Mouse (Mus musculus): ENCODE measurements around the gene Dleu7. TPM values are rescaled to one million over a fixed set of nuclear protein-coding genes. Genes with fewer than 3 reads are reported as not detected.

Dleu7 gene
- polyA plus RNA-seq, 1 experiment from 2014 or later = 2.3 TPM

- Histone ChIP-seq H3K9me3 (replicated peaks; ENCODE audit: control insufficient read depth, low read length) (no peaks in the 10 kb centered on the region), H3K27ac (replicated peaks; ENCODE audit: low read depth, low read length) (no peak overlapping the region), H3K36me3 (replicated peaks; ENCODE audit: control insufficient read depth, insufficient read depth, low read depth, low read length) (no peaks in the 10 kb centered on the region), H3K27me3 (ENCODE audit: control insufficient read depth, insufficient read depth, low read length) (no peaks in the 10 kb centered on the region), H3K9ac (replicated peaks; ENCODE audit: low read length) (no peak overlapping the region), H3K4me3 (ENCODE audit: low read depth, low read length) (no peak overlapping the region), H3K4me1 (ENCODE audit: control insufficient read depth, insufficient read depth, low read length) (no peaks in the 10 kb centered on the region), H3K4me2 (ENCODE audit: low read depth, low read length) (no peak overlapping the region)
- 85% methylated on average over 10 of the region's 10 CpGs for WGBS
- DNase-seq (ENCODE audit: low spot score) = no peak
- no peak for ATAC-seq (replicated peaks; ENCODE audit: insufficient number of reproducible peaks, low FRiP score, low TSS enrichment, low read depth)
Measured at GRCm38 (mm10) chr14:62248796-62249195, 44.1 kb downstream of the Dleu7 start.

- Histone ChIP-seq H3K27me3 (ENCODE audit: control insufficient read depth, insufficient read depth, low read length) (no peaks in the 10 kb centered on the region), H3K36me3 (replicated peaks; ENCODE audit: control insufficient read depth, insufficient read depth, low read depth, low read length) (no peaks in the 10 kb centered on the region), H3K4me3 (ENCODE audit: low read depth, low read length) (no peak overlapping the region), H3K9ac (replicated peaks; ENCODE audit: low read length) (no peak overlapping the region), H3K9me3 (replicated peaks; ENCODE audit: control insufficient read depth, low read length) (no peaks in the 10 kb centered on the region), H3K27ac (replicated peaks; ENCODE audit: low read depth, low read length) (no peak overlapping the region), H3K4me1 (ENCODE audit: control insufficient read depth, insufficient read depth, low read length) (no peaks in the 10 kb centered on the region), H3K4me2 (ENCODE audit: low read depth, low read length) (no peak overlapping the region)
- WGBS = 77% methylated on average over 7 of the region's 7 CpGs
- ATAC-seq (replicated peaks; ENCODE audit: insufficient number of reproducible peaks, low FRiP score, low TSS enrichment, low read depth) (no peak), DNase-seq (ENCODE audit: low spot score) (no peak)
Measured at GRCm38 (mm10) chr14:62248345-62248744, 44.5 kb downstream of the Dleu7 start.

- Histone ChIP-seq H3K4me1 (ENCODE audit: control insufficient read depth, insufficient read depth, low read length) (no peaks in the 10 kb centered on the region), H3K27ac (replicated peaks; ENCODE audit: low read depth, low read length) (no peak overlapping the region), H3K27me3 (ENCODE audit: control insufficient read depth, insufficient read depth, low read length) (no peaks in the 10 kb centered on the region), H3K4me3 (ENCODE audit: low read depth, low read length) (no peak overlapping the region), H3K9me3 (replicated peaks; ENCODE audit: control insufficient read depth, low read length) (no peaks in the 10 kb centered on the region), H3K36me3 (replicated peaks; ENCODE audit: control insufficient read depth, insufficient read depth, low read depth, low read length) (no peaks in the 10 kb centered on the region), H3K9ac (replicated peaks; ENCODE audit: low read length) (no peak overlapping the region), H3K4me2 (ENCODE audit: low read depth, low read length) (no peak overlapping the region)
- DNase-seq (ENCODE audit: low spot score) = no peak
- ATAC-seq (replicated peaks; ENCODE audit: insufficient number of reproducible peaks, low FRiP score, low TSS enrichment, low read depth) = no peak
- 12% methylated on average over 4 of the region's 4 CpGs for WGBS
Measured at GRCm38 (mm10) chr14:62245557-62245956, 47.3 kb downstream of the Dleu7 start.

- no peak for ATAC-seq (replicated peaks; ENCODE audit: insufficient number of reproducible peaks, low FRiP score, low TSS enrichment, low read depth)
Measured at GRCm38 (mm10) chr14:62243530-62243929, 49.3 kb downstream of the Dleu7 start.

DNA sequence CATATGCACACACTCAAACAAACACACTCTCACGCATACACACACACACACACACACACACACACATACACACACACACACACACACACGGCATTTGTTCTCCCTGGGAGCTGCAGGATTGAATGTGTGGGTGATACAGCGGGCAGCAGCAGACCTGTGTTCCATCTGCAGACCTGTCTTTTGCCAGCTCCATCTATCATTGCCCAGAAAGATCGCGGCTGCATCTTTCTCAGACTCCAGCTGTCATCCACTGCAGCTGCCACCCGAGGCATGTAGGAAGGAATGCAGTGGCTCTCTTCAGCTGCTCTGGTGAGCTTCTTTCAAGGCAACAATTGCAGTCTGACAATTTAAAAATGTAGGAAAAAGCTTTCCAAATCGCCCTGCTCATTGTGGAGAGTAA, 56.9 kb downstream of the Dleu7 start:
- H3K9ac ChIP-seq (replicated peaks; ENCODE audit: low read length) = no peak overlapping the region
- ATAC-seq (replicated peaks; ENCODE audit: insufficient number of reproducible peaks, low FRiP score, low TSS enrichment, low read depth) (no peak), DNase-seq (ENCODE audit: low spot score) (no peak)
- no peaks in the 10 kb centered on the region for H3K27me3 ChIP-seq (ENCODE audit: control insufficient read depth, insufficient read depth, low read length)
- H3K4me1 ChIP-seq (ENCODE audit: control insufficient read depth, insufficient read depth, low read length) = no peaks in the 10 kb centered on the region
- H3K4me3 ChIP-seq (ENCODE audit: low read depth, low read length) = no peak overlapping the region
- H3K27ac ChIP-seq (replicated peaks; ENCODE audit: low read depth, low read length) = no peak overlapping the region
- H3K36me3 ChIP-seq (replicated peaks; ENCODE audit: control insufficient read depth, insufficient read depth, low read depth, low read length) = no peaks in the 10 kb centered on the region
- 67% methylated on average over 7 of the region's 7 CpGs for WGBS
- H3K9me3 ChIP-seq (replicated peaks; ENCODE audit: control insufficient read depth, low read length) = no peaks in the 10 kb centered on the region
- H3K4me2 ChIP-seq (ENCODE audit: low read depth, low read length) = no peak overlapping the region

More at GRCm38 (mm10) chr14:62243530-62243929, 49.3 kb downstream of the Dleu7 start:
- H3K27ac ChIP-seq (replicated peaks; ENCODE audit: low read depth, low read length) = no peak overlapping the region
- WGBS = 74% methylated on average over 2 of the region's 2 CpGs
- H3K4me1 ChIP-seq (ENCODE audit: control insufficient read depth, insufficient read depth, low read length) = no peaks in the 10 kb centered on the region
- no peak overlapping the region for H3K4me3 ChIP-seq (ENCODE audit: low read depth, low read length)
- no peaks in the 10 kb centered on the region for H3K27me3 ChIP-seq (ENCODE audit: control insufficient read depth, insufficient read depth, low read length)
- H3K36me3 ChIP-seq (replicated peaks; ENCODE audit: control insufficient read depth, insufficient read depth, low read depth, low read length) = no peaks in the 10 kb centered on the region
- H3K9me3 ChIP-seq (replicated peaks; ENCODE audit: control insufficient read depth, low read length) = no peaks in the 10 kb centered on the region
- no peak overlapping the region for H3K9ac ChIP-seq (replicated peaks; ENCODE audit: low read length)
- no peak for DNase-seq (ENCODE audit: low spot score)
- no peak overlapping the region for H3K4me2 ChIP-seq (ENCODE audit: low read depth, low read length)

DNA sequence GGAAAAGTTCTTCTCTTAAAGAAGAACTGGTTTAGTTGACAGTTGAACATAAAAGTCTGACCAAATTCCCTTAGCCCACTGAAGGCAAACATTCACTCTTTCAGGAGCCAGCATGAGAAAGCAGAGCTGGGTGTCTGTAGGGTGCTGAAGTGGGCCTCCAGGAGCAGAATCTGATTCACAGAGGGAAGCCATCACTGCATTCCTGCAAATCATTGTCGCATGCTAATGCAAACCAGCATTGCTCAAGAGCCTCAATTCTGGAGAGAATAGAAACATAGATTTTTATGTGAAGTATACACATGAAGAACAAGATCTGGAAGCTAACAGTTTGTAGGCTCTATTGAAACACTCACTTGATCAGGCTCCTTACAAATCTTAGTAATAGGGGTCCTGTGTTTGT, 57.6 kb downstream of the Dleu7 start:
- WGBS = 58% methylated on average over 1 of the region's 1 CpGs
- DNase-seq (ENCODE audit: low spot score) = no peak
- H3K9me3 ChIP-seq (replicated peaks; ENCODE audit: control insufficient read depth, low read length) = no peaks in the 10 kb centered on the region

DNA sequence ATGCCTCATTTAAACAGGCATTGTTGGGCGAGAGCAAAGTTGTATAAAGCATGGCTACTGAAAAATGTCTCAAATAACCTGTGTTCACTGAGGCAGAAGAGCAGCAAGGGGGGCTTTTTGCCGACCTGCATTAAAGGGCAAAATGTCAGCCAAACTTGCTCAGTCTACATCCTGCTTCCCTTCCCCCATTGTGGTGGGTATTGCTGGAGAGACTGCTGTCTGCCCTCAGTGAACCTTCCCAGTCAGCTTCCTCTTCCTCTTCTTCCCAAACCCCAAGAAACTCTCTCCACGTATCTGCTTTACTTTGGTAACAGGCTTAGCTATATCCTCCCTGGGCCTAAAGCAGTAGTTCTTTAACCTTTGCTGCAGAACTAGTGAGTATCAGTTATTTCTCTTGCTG, 61.9 kb downstream of the Dleu7 start:
- no peak overlapping the region for H3K9ac ChIP-seq (replicated peaks; ENCODE audit: low read length)
- H3K4me3 ChIP-seq (ENCODE audit: low read depth, low read length) = no peak overlapping the region
- 42% methylated on average over 3 of the region's 3 CpGs for WGBS
- no peaks in the 10 kb centered on the region for H3K27me3 ChIP-seq (ENCODE audit: control insufficient read depth, insufficient read depth, low read length)
- no peaks in the 10 kb centered on the region for H3K36me3 ChIP-seq (replicated peaks; ENCODE audit: control insufficient read depth, insufficient read depth, low read depth, low read length)
- no peak overlapping the region for H3K4me2 ChIP-seq (ENCODE audit: low read depth, low read length)
- no peak for DNase-seq (ENCODE audit: low spot score)
- H3K9me3 ChIP-seq (replicated peaks; ENCODE audit: control insufficient read depth, low read length) = no peaks in the 10 kb centered on the region
- ATAC-seq (replicated peaks; ENCODE audit: insufficient number of reproducible peaks, low FRiP score, low TSS enrichment, low read depth) = no peak
- no peak overlapping the region for H3K27ac ChIP-seq (replicated peaks; ENCODE audit: low read depth, low read length)
- no peaks in the 10 kb centered on the region for H3K4me1 ChIP-seq (ENCODE audit: control insufficient read depth, insufficient read depth, low read length)

More for the DNA sequence above, 57.6 kb downstream of the Dleu7 start:
- H3K27ac ChIP-seq (replicated peaks; ENCODE audit: low read depth, low read length) = no peak overlapping the region
- H3K4me2 ChIP-seq (ENCODE audit: low read depth, low read length) = no peak overlapping the region
- H3K9ac ChIP-seq (replicated peaks; ENCODE audit: low read length) = no peak overlapping the region
- H3K27me3 ChIP-seq (ENCODE audit: control insufficient read depth, insufficient read depth, low read length) = no peaks in the 10 kb centered on the region
- no peaks in the 10 kb centered on the region for H3K36me3 ChIP-seq (replicated peaks; ENCODE audit: control insufficient read depth, insufficient read depth, low read depth, low read length)
- no peaks in the 10 kb centered on the region for H3K4me1 ChIP-seq (ENCODE audit: control insufficient read depth, insufficient read depth, low read length)
- no peak overlapping the region for H3K4me3 ChIP-seq (ENCODE audit: low read depth, low read length)
- no peak for ATAC-seq (replicated peaks; ENCODE audit: insufficient number of reproducible peaks, low FRiP score, low TSS enrichment, low read depth)

- no peaks in the 10 kb centered on the region for H3K9me3 ChIP-seq (replicated peaks; ENCODE audit: control insufficient read depth, low read length)
- no peak overlapping the region for H3K9ac ChIP-seq (replicated peaks; ENCODE audit: low read length)
- no peak for ATAC-seq (replicated peaks; ENCODE audit: insufficient number of reproducible peaks, low FRiP score, low TSS enrichment, low read depth)
- WGBS = 77% methylated on average over 5 of the region's 5 CpGs
- no peak for DNase-seq (ENCODE audit: low spot score)
- no peaks in the 10 kb centered on the region for H3K36me3 ChIP-seq (replicated peaks; ENCODE audit: control insufficient read depth, insufficient read depth, low read depth, low read length)
- H3K4me3 ChIP-seq (ENCODE audit: low read depth, low read length) = no peak overlapping the region
- H3K27me3 ChIP-seq (ENCODE audit: control insufficient read depth, insufficient read depth, low read length) = no peaks in the 10 kb centered on the region
- H3K4me1 ChIP-seq (ENCODE audit: control insufficient read depth, insufficient read depth, low read length) = no peaks in the 10 kb centered on the region
- no peak overlapping the region for H3K27ac ChIP-seq (replicated peaks; ENCODE audit: low read depth, low read length)
- no peak overlapping the region for H3K4me2 ChIP-seq (ENCODE audit: low read depth, low read length)
Measured at GRCm38 (mm10) chr14:62227101-62227500, 65.7 kb downstream of the Dleu7 start.

Measured in embryonic facial prominence, embryonic 11.5 days (tissue).